Mouse (Mus musculus): ENCODE data around the gene Shank2. TPM values are rescaled to one million over a fixed set of nuclear protein-coding genes. Genes with fewer than 3 reads are reported as not detected.

The Shank2 gene
- polyA plus RNA-seq, 1 experiment from 2014 or later = 0.39 TPM

GRCm38 (mm10) chr7:144425953-144426352 is 424.2 kb downstream of the Shank2 start:
- peaks cover under 1% of the 10 kb centered on the region for H3K4me1 ChIP-seq
- peak; percentile 82 for DNase-seq (ENCODE audit: low spot score)
- H3K4me3 ChIP-seq = no peak overlapping the region
- no peaks in the 10 kb centered on the region for H3K9me3 ChIP-seq (replicated peaks)
- no peaks in the 10 kb centered on the region for H3K36me3 ChIP-seq
- no peaks in the 10 kb centered on the region for H3K27me3 ChIP-seq (ENCODE audit: low read depth, poor library complexity, severe bottlenecking)
- no peak overlapping the region for H3K27ac ChIP-seq
- 13% methylated on average over 8 of the region's 8 CpGs for WGBS

DNA sequence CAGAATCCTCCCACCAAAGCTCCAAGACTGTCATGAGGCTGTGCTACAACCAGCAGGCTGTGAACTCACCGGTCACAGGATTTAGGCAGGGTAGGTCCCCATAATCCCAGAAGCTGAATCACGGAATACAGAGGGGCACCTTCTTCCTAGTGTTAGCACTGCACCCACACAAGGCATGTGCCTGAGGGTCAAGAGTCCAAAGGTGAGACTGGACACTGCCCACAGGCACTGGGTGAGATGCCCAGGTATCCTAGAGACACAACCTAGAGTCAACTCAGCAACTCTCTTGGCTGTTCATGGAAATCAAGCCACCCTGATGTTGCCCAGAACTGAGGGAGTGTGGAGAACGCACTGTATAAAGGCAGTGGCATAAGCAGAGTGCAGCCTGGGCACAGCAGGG is 424.9 kb downstream of the Shank2 start:
- Histone ChIP-seq H3K4me1 (no peaks in the 10 kb centered on the region), H3K4me3 (no peak overlapping the region)
- 86% methylated on average over 3 of the region's 3 CpGs for WGBS

GRCm38 (mm10) chr7:144427460-144427859 is 425.7 kb downstream of the Shank2 start:
- Histone ChIP-seq H3K4me1 (no peaks in the 10 kb centered on the region), H3K4me3 (no peak overlapping the region), H3K9me3 (replicated peaks) (no peaks in the 10 kb centered on the region), H3K27ac (no peak overlapping the region), H3K27me3 (ENCODE audit: low read depth, poor library complexity, severe bottlenecking) (no peaks in the 10 kb centered on the region), H3K36me3 (no peaks in the 10 kb centered on the region)
- 89% methylated on average over 3 of the region's 3 CpGs for WGBS
- no peak for DNase-seq (ENCODE audit: low spot score)

More for the DNA sequence above, 424.9 kb downstream of the Shank2 start:
- Histone ChIP-seq H3K27ac (no peak overlapping the region), H3K9me3 (replicated peaks) (no peaks in the 10 kb centered on the region), H3K36me3 (no peaks in the 10 kb centered on the region), H3K27me3 (ENCODE audit: low read depth, poor library complexity, severe bottlenecking) (no peaks in the 10 kb centered on the region)
- DNase-seq (ENCODE audit: low spot score) = no peak

GRCm38 (mm10) chr7:144432920-144433319 is 431.2 kb downstream of the Shank2 start:
- no peaks in the 10 kb centered on the region for H3K27me3 ChIP-seq (ENCODE audit: low read depth, poor library complexity, severe bottlenecking)
- H3K4me3 ChIP-seq = no peak overlapping the region
- no peaks in the 10 kb centered on the region for H3K4me1 ChIP-seq
- H3K27ac ChIP-seq = no peak overlapping the region
- no peaks in the 10 kb centered on the region for H3K9me3 ChIP-seq (replicated peaks)
- DNase-seq (ENCODE audit: low spot score) = no peak
- H3K36me3 ChIP-seq = peaks cover 26% of the 10 kb centered on the region
- WGBS = 82% methylated on average over 2 of the region's 2 CpGs

DNA sequence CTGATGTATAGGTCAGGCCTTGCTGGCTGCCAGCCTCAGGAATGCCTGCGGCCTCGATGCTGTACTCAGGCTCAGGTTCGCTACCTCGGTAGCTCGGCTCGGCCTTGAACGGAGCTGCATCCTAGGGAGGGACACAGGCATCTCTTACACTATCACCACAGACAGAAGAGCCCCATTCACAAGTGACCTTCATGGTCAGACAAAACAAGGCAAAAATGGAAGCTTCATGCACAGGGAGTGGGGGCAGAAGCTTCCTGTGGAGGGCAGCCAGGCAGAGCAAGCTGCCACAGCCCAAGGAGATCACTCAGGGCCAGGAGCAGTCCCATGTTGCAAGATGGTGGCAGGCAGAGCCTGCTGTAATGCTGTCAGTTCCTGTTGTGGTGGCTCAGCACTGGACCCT is 437.1 kb downstream of the Shank2 start:
- no peaks in the 10 kb centered on the region for H3K27me3 ChIP-seq (ENCODE audit: low read depth, poor library complexity, severe bottlenecking)
- H3K9me3 ChIP-seq (replicated peaks) = no peaks in the 10 kb centered on the region
- no peaks in the 10 kb centered on the region for H3K4me1 ChIP-seq
- peaks cover 85% of the 10 kb centered on the region for H3K36me3 ChIP-seq
- no peak overlapping the region for H3K4me3 ChIP-seq
- DNase-seq (ENCODE audit: low spot score) = no peak
- WGBS = 96% methylated on average over 7 of the region's 7 CpGs
- no peak overlapping the region for H3K27ac ChIP-seq

DNA sequence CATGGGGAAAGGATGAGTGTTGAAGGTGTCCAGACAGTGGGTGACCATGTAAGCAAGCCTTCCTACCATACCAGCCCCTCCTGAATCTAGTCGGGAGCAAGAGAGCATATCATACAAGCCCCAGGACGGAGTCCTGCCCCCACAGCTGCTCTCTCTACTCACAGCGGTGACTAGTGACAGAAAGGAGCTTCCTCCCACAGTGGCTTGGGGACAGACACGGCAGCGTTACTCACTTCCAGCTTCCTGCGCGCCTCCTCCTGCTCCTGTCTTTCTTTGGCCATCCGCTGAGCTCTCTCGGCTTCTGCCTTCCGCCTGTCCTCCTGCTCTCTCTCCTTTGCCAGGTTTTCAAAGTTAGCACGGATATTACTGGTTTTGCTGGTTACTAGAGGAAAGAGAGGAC is 439.7 kb downstream of the Shank2 start:
- Histone ChIP-seq H3K4me3 (no peak overlapping the region), H3K9me3 (replicated peaks) (no peaks in the 10 kb centered on the region), H3K27me3 (ENCODE audit: low read depth, poor library complexity, severe bottlenecking) (no peaks in the 10 kb centered on the region), H3K27ac (no peak overlapping the region), H3K36me3 (peaks cover 99% of the 10 kb centered on the region), H3K4me1 (no peaks in the 10 kb centered on the region)
- no peak for DNase-seq (ENCODE audit: low spot score)
- 93% methylated on average over 11 of the region's 11 CpGs for WGBS

GRCm38 (mm10) chr7:144441976-144442375 is 440.2 kb downstream of the Shank2 start:
- no peak overlapping the region for H3K27ac ChIP-seq
- H3K4me1 ChIP-seq = no peaks in the 10 kb centered on the region
- no peak for DNase-seq (ENCODE audit: low spot score)
- no peak overlapping the region for H3K4me3 ChIP-seq
- no peaks in the 10 kb centered on the region for H3K9me3 ChIP-seq (replicated peaks)
- no peaks in the 10 kb centered on the region for H3K27me3 ChIP-seq (ENCODE audit: low read depth, poor library complexity, severe bottlenecking)
- H3K36me3 ChIP-seq = peaks cover 99% of the 10 kb centered on the region
- WGBS = 91% methylated on average over 4 of the region's 4 CpGs

DNA sequence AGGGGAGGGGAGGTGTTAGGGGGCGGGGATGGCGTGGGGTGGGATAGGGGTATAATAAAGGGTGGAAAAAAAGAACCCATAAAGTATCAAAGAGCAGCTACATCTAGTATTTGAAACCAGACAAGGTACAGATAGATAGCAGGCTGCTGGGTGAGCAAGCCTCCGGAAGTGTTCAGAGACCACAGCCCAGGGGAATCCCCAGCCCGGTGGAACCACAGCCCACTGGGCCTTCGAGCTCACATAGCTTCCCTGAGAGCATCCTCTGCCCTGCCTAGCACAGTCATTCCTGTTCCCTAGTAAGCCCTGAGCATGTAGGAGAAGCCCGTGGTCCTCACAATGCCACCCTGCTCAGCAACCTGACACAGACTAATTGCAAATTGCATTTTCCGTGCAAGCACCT is 443.1 kb downstream of the Shank2 start:
- Histone ChIP-seq H3K36me3 (peaks cover 99% of the 10 kb centered on the region), H3K27ac (no peak overlapping the region), H3K9me3 (replicated peaks) (no peaks in the 10 kb centered on the region), H3K27me3 (ENCODE audit: low read depth, poor library complexity, severe bottlenecking) (no peaks in the 10 kb centered on the region), H3K4me3 (no peak overlapping the region), H3K4me1 (no peaks in the 10 kb centered on the region)
- 92% methylated on average over 7 of the region's 7 CpGs for WGBS
- DNase-seq (ENCODE audit: low spot score) = no peak

DNA sequence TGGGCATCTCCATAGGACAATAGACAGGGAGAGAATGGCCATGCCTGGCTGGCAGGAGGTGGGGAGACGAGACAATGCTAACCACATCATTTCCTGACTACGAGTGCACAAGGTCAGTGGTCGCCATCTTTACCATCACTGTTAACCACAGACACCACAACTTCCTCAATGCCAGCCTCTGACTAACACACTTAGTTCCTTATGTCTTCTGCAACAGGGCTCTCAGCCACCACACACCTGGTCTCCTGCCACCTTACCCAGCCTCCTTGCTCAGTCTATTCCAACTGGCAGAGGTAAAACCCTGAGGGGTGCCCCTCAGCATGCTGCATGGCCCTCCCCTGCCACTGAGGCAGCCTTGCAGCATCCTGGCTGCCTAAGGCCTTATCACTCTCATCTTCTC is 445.4 kb downstream of the Shank2 start:
- no peaks in the 10 kb centered on the region for H3K27me3 ChIP-seq (ENCODE audit: low read depth, poor library complexity, severe bottlenecking)
- no peak for DNase-seq (ENCODE audit: low spot score)
- H3K27ac ChIP-seq = no peak overlapping the region
- no peaks in the 10 kb centered on the region for H3K9me3 ChIP-seq (replicated peaks)
- H3K4me3 ChIP-seq = no peak overlapping the region
- no peaks in the 10 kb centered on the region for H3K4me1 ChIP-seq
- WGBS = 87% methylated on average over 3 of the region's 3 CpGs
- peaks cover 99% of the 10 kb centered on the region for H3K36me3 ChIP-seq

- Histone ChIP-seq H3K9me3 (replicated peaks) (no peaks in the 10 kb centered on the region), H3K27me3 (ENCODE audit: low read depth, poor library complexity, severe bottlenecking) (no peaks in the 10 kb centered on the region), H3K27ac (no peak overlapping the region), H3K4me3 (no peak overlapping the region), H3K4me1 (no peaks in the 10 kb centered on the region), H3K36me3 (peaks cover 99% of the 10 kb centered on the region)
- 85% methylated on average over 1 of the region's 1 CpGs for WGBS
- no peak for DNase-seq (ENCODE audit: low spot score)
These were observed 446.5 kb downstream of the Shank2 start for GRCm38 (mm10) chr7:144448186-144448585.

DNA sequence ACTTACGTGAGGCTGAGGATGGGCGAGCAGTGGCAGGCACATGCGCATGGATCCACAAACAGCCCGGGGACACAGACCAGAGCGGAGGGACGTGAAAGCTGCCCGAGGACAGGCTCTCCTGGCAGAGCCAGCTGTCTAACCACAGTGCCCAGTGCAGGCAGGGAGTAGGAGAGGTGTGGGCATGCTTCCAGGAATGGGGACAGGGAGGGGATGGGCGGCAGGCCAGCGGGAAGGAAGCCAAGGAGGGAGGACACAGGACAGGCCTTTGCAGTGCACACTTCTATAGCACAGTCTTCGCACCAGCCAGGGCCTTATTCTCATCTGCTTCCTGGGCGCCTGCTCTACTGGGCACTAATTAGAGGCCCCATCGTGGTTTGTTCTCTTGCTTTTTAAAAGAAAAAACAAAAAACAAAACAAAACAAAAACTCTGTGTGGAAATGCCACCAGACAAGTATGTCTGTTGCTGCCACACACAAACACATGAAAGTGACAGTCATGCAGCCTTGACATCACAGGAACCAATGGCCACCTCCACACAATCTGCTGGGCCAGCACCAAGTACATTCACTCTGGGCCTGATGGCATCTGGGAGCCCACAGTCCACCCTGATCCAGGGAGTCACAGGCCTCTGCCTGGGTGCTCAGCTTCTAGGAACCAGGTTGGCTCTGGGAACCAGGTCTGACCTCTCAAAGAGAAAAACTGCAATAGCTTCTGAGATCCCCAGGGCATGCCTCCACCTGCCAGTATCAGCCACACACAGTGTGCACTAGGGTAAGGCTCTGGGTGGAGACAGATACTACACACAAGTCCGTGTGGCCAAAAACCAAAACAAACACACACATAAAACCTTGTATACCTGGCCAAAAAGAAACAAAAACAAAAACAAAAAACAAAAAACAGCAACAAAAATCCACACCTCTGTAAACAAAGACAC is 448.2 kb downstream of the Shank2 start:
- Histone ChIP-seq H3K27me3 (ENCODE audit: low read depth, poor library complexity, severe bottlenecking) (no peaks in the 10 kb centered on the region), H3K9me3 (replicated peaks) (no peaks in the 10 kb centered on the region), H3K36me3 (peaks cover 99% of the 10 kb centered on the region), H3K4me1 (no peaks in the 10 kb centered on the region), H3K27ac (no peak overlapping the region), H3K4me3 (no peak overlapping the region)
- WGBS = 93% methylated on average over 13 of the region's 13 CpGs
- no peak for DNase-seq (ENCODE audit: low spot score)

DNA sequence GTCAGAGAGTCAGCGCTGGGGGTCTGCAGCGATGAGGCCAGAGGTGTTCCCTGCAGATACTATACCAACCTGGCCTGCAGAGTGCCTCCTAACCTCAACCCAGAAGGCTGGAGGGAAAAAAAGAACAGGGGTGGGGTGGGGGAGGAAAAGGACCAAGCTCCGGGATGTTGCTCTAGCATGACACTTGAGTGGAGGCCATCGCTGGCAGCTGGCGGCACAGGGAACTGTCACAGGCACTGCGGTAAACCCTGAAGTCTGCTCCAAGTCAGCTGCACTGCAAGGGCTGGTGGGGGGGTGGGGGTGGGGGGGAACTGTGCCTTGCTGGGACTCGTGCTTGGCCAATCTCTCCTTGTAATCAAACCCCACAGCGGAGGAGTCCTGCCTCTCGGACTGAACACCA is 448.9 kb downstream of the Shank2 start:
- no peaks in the 10 kb centered on the region for H3K4me1 ChIP-seq
- no peaks in the 10 kb centered on the region for H3K9me3 ChIP-seq (replicated peaks)
- H3K27ac ChIP-seq = no peak overlapping the region
- H3K4me3 ChIP-seq = no peak overlapping the region
- H3K36me3 ChIP-seq = peaks cover 99% of the 10 kb centered on the region
- no peak for DNase-seq (ENCODE audit: low spot score)
- WGBS = 95% methylated on average over 9 of the region's 9 CpGs
- no peaks in the 10 kb centered on the region for H3K27me3 ChIP-seq (ENCODE audit: low read depth, poor library complexity, severe bottlenecking)

GRCm38 (mm10) chr7:144458881-144459280 is 457.2 kb downstream of the Shank2 start:
- peaks cover 21% of the 10 kb centered on the region for H3K4me1 ChIP-seq
- peaks cover 99% of the 10 kb centered on the region for H3K36me3 ChIP-seq
- no peak overlapping the region for H3K27ac ChIP-seq
- WGBS = 87% methylated on average over 1 of the region's 1 CpGs
- no peak overlapping the region for H3K4me3 ChIP-seq
- no peaks in the 10 kb centered on the region for H3K9me3 ChIP-seq (replicated peaks)
- H3K27me3 ChIP-seq (ENCODE audit: low read depth, poor library complexity, severe bottlenecking) = no peaks in the 10 kb centered on the region
- no peak for DNase-seq (ENCODE audit: low spot score)
